Mouse (Mus musculus): ENCODE measurements around the gene Havcr1. TPM values are rescaled to one million over a fixed set of nuclear protein-coding genes. Genes with fewer than 3 reads are reported as not detected.

Gene Havcr1
- polyA plus RNA-seq, 1 experiment from 2014 or later = not detected

Other genes starting within 250 kb of the Havcr1 start
- not detected in 2 replicates for gene Gm12169, start 210.9 kb upstream of the Havcr1 start, polyA plus RNA-seq (2016; fragmentation: Nextera tagmentation; extraction: Ambion mirVana)
- 0.24 and 0.38 TPM in 2 replicates for gene BC053393, start 163.5 kb upstream of the Havcr1 start, polyA plus RNA-seq (2016; fragmentation: Nextera tagmentation; extraction: Ambion mirVana)
- not detected in 2 replicates for gene Dppa1, start 105.8 kb upstream of the Havcr1 start, polyA plus RNA-seq (2016; fragmentation: Nextera tagmentation; extraction: Ambion mirVana)
- 0.14 TPM in 1 of 2 replicates, not detected in the other for gene Timd2, start 28.0 kb upstream of the Havcr1 start, polyA plus RNA-seq (2016; fragmentation: Nextera tagmentation; extraction: Ambion mirVana)
- gene Timd4, start 75.7 kb downstream of the Havcr1 start, polyA plus RNA-seq (2016; fragmentation: Nextera tagmentation; extraction: Ambion mirVana) = 0.23 TPM in 1 of 2 replicates, not detected in the other